Mouse (Mus musculus) megakaryocyte, embryonic 14.5 days (primary cell): ENCODE data around the gene Lypd6b. TPM values are rescaled to one million over a fixed set of nuclear protein-coding genes. Genes with fewer than 3 reads are reported as not detected.

Experiments used
- H3K27me3 ChIP-seq: replicated peaks from 2 replicates; pipeline ENCODE3; 2012; ENCODE audit warnings: inconsistent platforms
- H3K36me3 ChIP-seq: replicated peaks from 2 replicates; pipeline ENCODE3; 2012; ENCODE audit warnings: low read length, inconsistent platforms, mixed read lengths
- H3K4me1 ChIP-seq: 2 replicates; pipeline ENCODE4 v1.6.1; 2012; ENCODE audit warnings: inconsistent platforms
- H3K4me3 ChIP-seq: replicated peaks from 2 replicates; pipeline ENCODE3; 2012; ENCODE audit warnings: moderate library complexity, mild to moderate bottlenecking, inconsistent platforms
- H3K9me3 ChIP-seq: 2 replicates; pipeline ENCODE4 v1.6.1; 2012; ENCODE audit warnings: inconsistent platforms
- FLI1 ChIP-seq: IDR thresholded peaks from 2 replicates; pipeline ENCODE4 v1.6.1; 2012; ENCODE audit warnings: low read length, inconsistent platforms, mixed read lengths
- GATA1 ChIP-seq: IDR thresholded peaks from 3 replicates; pipeline ENCODE4 v1.6.1; 2012; ENCODE audit warnings: mixed read lengths, low read length, inconsistent platforms, borderline replicate concordance
- polyA plus RNA-seq: library from polyadenylated mRNA; stranded (reverse); fragments of >175 nt; gene quantifications from 2 replicates; pipeline ENCODE4 v1.2.3, GENCODE M21; 2012; ENCODE audit warnings: low replicate concordance; ENCODE audit not compliant: insufficient read depth

The Lypd6b gene
- polyA plus RNA-seq, 1 experiment = not detected

DNA sequence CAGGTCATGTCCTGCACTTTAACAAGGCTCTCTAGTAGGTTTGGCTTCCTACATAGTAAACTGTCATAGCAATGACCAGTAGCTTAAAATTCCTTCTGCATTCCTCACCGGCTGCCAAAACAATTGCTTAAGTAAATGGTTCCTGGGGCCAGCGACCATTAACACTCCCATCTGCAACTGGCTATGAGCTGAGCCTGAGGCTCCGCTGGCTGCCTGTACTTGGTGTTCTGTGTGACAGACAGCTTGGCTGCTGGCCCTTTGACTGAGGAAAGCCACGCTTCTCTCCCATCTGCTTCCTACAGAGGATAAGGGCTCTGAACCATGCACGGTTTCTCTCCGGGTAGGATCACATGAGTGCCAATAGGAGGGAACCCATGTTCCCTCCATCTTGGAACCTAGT, 53.1 kb downstream of the Lypd6b start:
- Histone ChIP-seq H3K36me3 (no peaks in the 10 kb centered on the region), H3K4me3 (no peak overlapping the region), H3K4me1 (peaks cover 10% of the 10 kb centered on the region), H3K27me3 (no peaks in the 10 kb centered on the region), H3K9me3 (no peaks in the 10 kb centered on the region)
- TF ChIP-seq FLI1 (no peak), GATA1 (no peak)

DNA sequence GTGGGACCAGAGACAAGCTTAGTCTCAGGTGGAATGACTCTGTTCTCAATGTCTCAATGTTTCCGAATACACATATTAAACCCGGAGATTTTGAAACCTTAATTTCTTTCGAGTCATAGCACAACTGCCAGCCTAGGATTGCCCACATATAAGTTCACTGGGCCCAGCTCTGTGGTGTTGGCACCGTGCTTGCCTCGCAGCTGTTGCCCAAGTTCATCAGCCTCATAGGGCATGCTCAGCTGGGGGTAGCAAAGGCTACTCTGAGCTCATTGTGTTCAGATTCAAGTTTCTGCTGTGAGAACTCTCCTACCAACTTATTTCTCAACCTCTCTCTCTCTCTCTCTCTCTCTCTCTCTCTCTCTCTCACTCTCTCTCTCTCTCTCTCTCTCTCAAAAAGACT, 53.6 kb downstream of the Lypd6b start:
- TF ChIP-seq FLI1 = no peak
- Histone ChIP-seq H3K4me3 (no peak overlapping the region), H3K36me3 (no peaks in the 10 kb centered on the region), H3K27me3 (no peaks in the 10 kb centered on the region), H3K9me3 (no peaks in the 10 kb centered on the region), H3K4me1 (peaks cover 11% of the 10 kb centered on the region)

GRCm38 (mm10) chr2:49845104-49845503, 57.6 kb downstream of the Lypd6b start:
- Histone ChIP-seq H3K4me1 (peaks cover 31% of the 10 kb centered on the region), H3K9me3 (no peaks in the 10 kb centered on the region), H3K4me3 (no peak overlapping the region), H3K27me3 (no peaks in the 10 kb centered on the region), H3K36me3 (no peaks in the 10 kb centered on the region)
- TF ChIP-seq GATA1 (no peak), FLI1 (no peak)

- H3K9me3 ChIP-seq = no peaks in the 10 kb centered on the region
- peaks cover 23% of the 10 kb centered on the region for H3K4me1 ChIP-seq
- TF ChIP-seq GATA1 (no peak), FLI1 (no peak)
- no peaks in the 10 kb centered on the region for H3K36me3 ChIP-seq
- no peak overlapping the region for H3K4me3 ChIP-seq
- no peaks in the 10 kb centered on the region for H3K27me3 ChIP-seq
Observed at GRCm38 (mm10) chr2:49846097-49846496, 58.6 kb downstream of the Lypd6b start.

DNA sequence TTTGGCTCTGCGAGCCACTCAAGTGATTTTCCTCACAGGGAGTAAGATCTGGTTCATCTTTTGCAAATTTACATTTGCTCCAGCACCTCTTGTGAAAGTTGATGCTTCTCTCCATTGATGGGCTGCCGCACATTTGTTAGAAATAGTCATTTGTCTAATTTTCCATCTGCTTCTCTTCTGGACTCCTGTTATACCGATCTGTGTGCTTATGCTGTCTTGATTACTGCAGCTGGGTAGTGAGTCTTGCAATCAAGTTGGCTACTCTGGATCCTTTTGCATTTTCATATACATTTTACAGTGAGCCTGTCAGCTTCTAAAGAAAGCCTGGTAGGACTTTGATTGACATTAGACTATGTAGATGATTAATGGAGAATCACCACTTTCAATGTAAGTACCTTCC, 59.4 kb downstream of the Lypd6b start:
- no peaks in the 10 kb centered on the region for H3K36me3 ChIP-seq
- TF ChIP-seq GATA1 (no peak), FLI1 (no peak)
- H3K9me3 ChIP-seq = no peaks in the 10 kb centered on the region
- no peaks in the 10 kb centered on the region for H3K27me3 ChIP-seq
- peaks cover 22% of the 10 kb centered on the region for H3K4me1 ChIP-seq
- H3K4me3 ChIP-seq = no peak overlapping the region

DNA sequence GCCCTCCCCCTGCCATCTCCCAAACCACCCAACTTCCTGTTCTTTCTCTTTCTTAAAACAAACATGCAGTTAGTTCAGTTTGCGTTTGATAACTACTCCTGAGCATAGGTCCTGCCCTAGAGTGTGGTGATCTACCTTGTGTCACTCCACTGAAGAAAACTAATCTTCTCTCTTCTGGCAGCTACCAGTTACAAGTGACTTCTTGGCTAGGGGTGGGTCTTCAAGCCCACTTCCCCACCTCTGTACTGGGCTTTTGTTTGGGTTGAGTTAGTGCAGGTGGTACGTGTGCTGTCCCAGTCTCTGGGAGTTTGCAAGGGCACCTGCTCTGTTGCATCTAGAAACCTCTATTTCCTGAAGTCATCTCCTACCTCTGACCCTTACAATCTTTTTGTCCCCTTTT, 60.3 kb downstream of the Lypd6b start:
- TF ChIP-seq FLI1 = no peak
- TF ChIP-seq GATA1 = no peak
- H3K36me3 ChIP-seq = no peaks in the 10 kb centered on the region
- peaks cover 22% of the 10 kb centered on the region for H3K4me1 ChIP-seq
- no peaks in the 10 kb centered on the region for H3K9me3 ChIP-seq
- no peaks in the 10 kb centered on the region for H3K27me3 ChIP-seq
- H3K4me3 ChIP-seq = no peak overlapping the region

GRCm38 (mm10) chr2:49849771-49850170, 62.3 kb downstream of the Lypd6b start:
- H3K9me3 ChIP-seq = no peaks in the 10 kb centered on the region
- TF ChIP-seq FLI1 (no peak), GATA1 (no peak)
- no peaks in the 10 kb centered on the region for H3K27me3 ChIP-seq
- H3K4me3 ChIP-seq = no peak overlapping the region
- H3K36me3 ChIP-seq = no peaks in the 10 kb centered on the region
- peaks cover 22% of the 10 kb centered on the region for H3K4me1 ChIP-seq

GRCm38 (mm10) chr2:49851977-49852376, 64.5 kb downstream of the Lypd6b start:
- H3K9me3 ChIP-seq = no peaks in the 10 kb centered on the region
- H3K36me3 ChIP-seq = no peaks in the 10 kb centered on the region
- H3K4me3 ChIP-seq = no peak overlapping the region
- TF ChIP-seq GATA1 (no peak), FLI1 (no peak)
- H3K4me1 ChIP-seq = peaks cover 13% of the 10 kb centered on the region
- no peaks in the 10 kb centered on the region for H3K27me3 ChIP-seq

DNA sequence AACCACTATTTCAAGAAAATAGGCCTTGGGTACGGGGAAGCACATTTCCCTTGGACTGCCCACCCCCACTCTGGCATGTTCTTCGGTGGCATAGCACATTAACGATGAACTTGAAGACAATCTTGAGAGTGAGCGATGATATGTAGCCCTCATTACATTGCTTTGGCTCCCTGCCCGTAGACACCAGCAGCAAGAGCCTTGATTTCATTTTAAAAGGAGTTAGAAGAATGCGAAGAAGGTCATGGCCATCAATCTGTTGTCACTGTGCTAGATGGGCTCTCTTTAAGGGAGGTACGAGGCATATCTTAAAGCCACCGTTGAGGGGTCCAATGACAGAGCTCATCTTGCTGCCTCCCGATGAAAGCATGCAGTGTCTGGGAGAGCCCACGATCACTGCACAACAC, 68.7 kb downstream of the Lypd6b start:
- H3K36me3 ChIP-seq = no peaks in the 10 kb centered on the region
- H3K4me3 ChIP-seq = no peak overlapping the region
- peaks cover under 1% of the 10 kb centered on the region for H3K27me3 ChIP-seq
- no peaks in the 10 kb centered on the region for H3K4me1 ChIP-seq
- H3K9me3 ChIP-seq = no peaks in the 10 kb centered on the region
- TF ChIP-seq FLI1 = no peak
- no peak for TF ChIP-seq GATA1

DNA sequence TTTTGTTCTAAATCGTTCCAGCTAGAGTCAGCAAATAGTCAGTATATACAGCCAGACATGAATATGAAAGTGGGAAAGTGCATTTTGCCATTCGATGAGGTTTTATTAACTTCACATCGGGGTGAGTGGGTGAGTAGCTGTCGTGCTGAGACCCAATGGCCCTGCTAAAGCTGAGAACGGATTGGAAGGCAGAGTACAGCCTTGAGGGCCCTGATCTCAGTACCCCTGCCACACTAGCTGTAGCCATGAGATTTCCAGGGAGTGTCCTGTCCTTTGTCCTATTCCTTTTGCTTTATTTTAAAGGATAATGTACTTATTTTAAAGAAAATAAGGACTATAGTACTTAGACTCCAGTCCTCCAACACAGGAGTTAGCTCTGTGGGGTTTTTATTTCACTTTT, 69.1 kb downstream of the Lypd6b start:
- H3K36me3 ChIP-seq = no peaks in the 10 kb centered on the region
- peaks cover 1% of the 10 kb centered on the region for H3K27me3 ChIP-seq
- no peak overlapping the region for H3K4me3 ChIP-seq
- no peaks in the 10 kb centered on the region for H3K4me1 ChIP-seq
- H3K9me3 ChIP-seq = no peaks in the 10 kb centered on the region
- no peak for TF ChIP-seq FLI1

DNA sequence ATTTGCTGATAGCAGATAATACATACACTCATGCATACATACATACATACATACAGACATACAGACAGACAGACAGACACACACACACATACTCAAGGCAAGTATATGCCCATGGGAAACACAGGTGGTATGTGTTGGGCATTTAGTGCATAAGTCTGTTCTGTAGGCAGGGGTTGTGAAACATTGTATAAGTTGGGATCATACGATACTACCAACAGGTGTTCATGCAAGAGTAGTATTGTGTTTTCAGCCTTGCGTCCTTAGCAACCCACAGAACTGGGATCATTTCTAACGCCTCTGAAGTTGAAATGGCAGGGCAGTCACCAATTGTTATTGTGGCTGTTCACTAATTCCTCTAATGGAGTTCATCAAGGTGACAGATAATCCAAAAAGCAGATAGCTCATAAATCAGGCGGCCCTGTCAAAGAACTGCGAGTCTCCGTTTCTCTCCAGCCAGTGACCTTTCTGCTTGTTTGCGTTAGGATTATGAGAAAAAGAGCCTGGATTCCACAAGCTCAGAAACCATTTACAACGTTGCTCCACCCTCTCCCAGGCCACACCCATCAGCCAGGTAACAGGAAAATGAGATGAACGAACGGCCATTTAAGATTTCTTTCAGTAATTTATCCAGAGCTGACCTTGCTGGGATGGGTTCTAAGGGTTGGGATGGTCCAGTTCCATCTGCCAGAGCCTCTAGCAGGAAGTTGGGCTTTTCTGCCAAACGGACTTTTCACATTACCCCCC, 72.9 kb downstream of the Lypd6b start:
- Histone ChIP-seq H3K4me3 (no peak overlapping the region), H3K27me3 (peaks cover 1% of the 10 kb centered on the region), H3K4me1 (no peaks in the 10 kb centered on the region), H3K9me3 (no peaks in the 10 kb centered on the region), H3K36me3 (no peaks in the 10 kb centered on the region)
- TF ChIP-seq FLI1 = no peak
- no peak for TF ChIP-seq GATA1
